Mouse (Mus musculus) midbrain, embryonic 15.5 days (tissue): ENCODE results near the gene Ffar3. TPM values are rescaled to one million over a fixed set of nuclear protein-coding genes. Genes with fewer than 3 reads are reported as not detected.

Experiments used
- ATAC-seq: fragments of 200-750 bp; cut with Nextera tagmentation; replicated peaks from 2 replicates; pipeline ENCODE4 v1.8.0; 2017; ENCODE audit warnings: moderate TSS enrichment
- H3K27ac ChIP-seq: fragments of 300-500 bp; sonication (generic); 2 replicates; pipeline ENCODE4 v1.5.1; 2015; ENCODE audit warnings: mild to moderate bottlenecking, inconsistent platforms
- H3K27me3 ChIP-seq: fragments of 300-500 bp; sonication (generic); replicated peaks from 2 replicates; pipeline ENCODE4 v1.6.1; 2015; ENCODE audit warnings: inconsistent platforms
- H3K36me3 ChIP-seq: fragments of 300-500 bp; sonication (generic); replicated peaks from 2 replicates; pipeline ENCODE4 v1.6.1; 2015; ENCODE audit warnings: inconsistent platforms
- H3K4me1 ChIP-seq: fragments of 300-500 bp; sonication (generic); 2 replicates; pipeline ENCODE4 v1.6.1; 2015; ENCODE audit warnings: inconsistent platforms
- H3K4me2 ChIP-seq: fragments of 300-500 bp; sonication (generic); 2 replicates; pipeline ENCODE4 v1.6.1; 2015; ENCODE audit warnings: inconsistent platforms, mild to moderate bottlenecking, moderate library complexity
- H3K4me3 ChIP-seq: fragments of 300-500 bp; sonication (generic); 2 replicates; pipeline ENCODE4 v1.5.1; 2015; ENCODE audit warnings: mild to moderate bottlenecking, inconsistent platforms
- H3K9ac ChIP-seq: fragments of 300-500 bp; sonication (generic); 2 replicates; pipeline ENCODE4 v1.6.1; 2015; ENCODE audit warnings: mild to moderate bottlenecking, inconsistent platforms
- H3K9me3 ChIP-seq: fragments of 300-500 bp; sonication (generic); 2 replicates; pipeline ENCODE4 v1.6.1; 2016; ENCODE audit warnings: inconsistent platforms
- WGBS: fragments of 180-500 bp; shearing (Covaris S2); methylation state at CpG from one replicate; pipeline ENCODE4 v1.1.7; 2015; ENCODE audit warnings: mixed read lengths; 5-methylcytosine and 5-hydroxymethylcytosine counted together
- polyA plus RNA-seq: library from polyadenylated mRNA; unstranded; fragments of >200 nt; fragmentation: Nextera tagmentation; extraction: Ambion mirVana; gene quantifications from 2 replicates; pipeline ENCODE4 v1.2.1, GENCODE M21; 2015

The Ffar3 gene
- polyA plus RNA-seq = not detected in 2 replicates

- H3K27me3 ChIP-seq = no peaks in the 10 kb centered on the region
- 85% methylated on average over 6 of the region's 6 CpGs for WGBS
- H3K9ac ChIP-seq = no peak within 1 kb of the TSS
- H3K36me3 ChIP-seq = no peaks in the 10 kb centered on the region
- H3K27ac ChIP-seq = no peak within 1 kb of the TSS
- no peaks in the 10 kb centered on the region for H3K9me3 ChIP-seq
- H3K4me2 ChIP-seq = no peak within 1 kb of the TSS
- H3K4me1 ChIP-seq = no peaks in the 10 kb centered on the region
- H3K4me3 ChIP-seq = no peak within 1 kb of the TSS
- no peak for ATAC-seq
Observed at GRCm38 (mm10) chr7:30856078-30856477, at the start of gene Ffar3. Ffar3 (minus strand) TSS chr7:30856178.

- Histone ChIP-seq H3K4me2 (no peak overlapping the region), H3K9ac (no peak overlapping the region), H3K9me3 (no peaks in the 10 kb centered on the region), H3K27me3 (peaks cover 4% of the 10 kb centered on the region), H3K4me1 (peaks cover 11% of the 10 kb centered on the region), H3K4me3 (no peak overlapping the region), H3K36me3 (no peaks in the 10 kb centered on the region), H3K27ac (no peak overlapping the region)
- no peak for ATAC-seq
- 57% methylated on average over 4 of the region's 4 CpGs for WGBS
Observed at GRCm38 (mm10) chr7:30904042-30904441, 48.1 kb upstream of the Ffar3 start.

- Histone ChIP-seq H3K9me3 (no peaks in the 10 kb centered on the region), H3K27ac (no peak overlapping the region), H3K4me2 (no peak overlapping the region), H3K27me3 (no peaks in the 10 kb centered on the region), H3K36me3 (no peaks in the 10 kb centered on the region), H3K9ac (no peak overlapping the region), H3K4me1 (no peaks in the 10 kb centered on the region), H3K4me3 (no peak overlapping the region)
- WGBS = 95% methylated on average over 3 of the region's 3 CpGs
- no peak for ATAC-seq
Observed at GRCm38 (mm10) chr7:30895217-30895616, 39.2 kb upstream of the Ffar3 start.

- H3K4me2 ChIP-seq = no peak overlapping the region
- WGBS = 83% methylated on average over 3 of the region's 3 CpGs
- no peaks in the 10 kb centered on the region for H3K4me1 ChIP-seq
- H3K9ac ChIP-seq = no peak overlapping the region
- H3K27ac ChIP-seq = no peak overlapping the region
- no peak overlapping the region for H3K4me3 ChIP-seq
- no peaks in the 10 kb centered on the region for H3K36me3 ChIP-seq
- no peaks in the 10 kb centered on the region for H3K27me3 ChIP-seq
- no peak for ATAC-seq
- no peaks in the 10 kb centered on the region for H3K9me3 ChIP-seq
Observed at GRCm38 (mm10) chr7:30892515-30892914, 36.5 kb upstream of the Ffar3 start.

GRCm38 (mm10) chr7:30891746-30892145, 35.8 kb upstream of the Ffar3 start:
- no peak for ATAC-seq
- whole genome bisulfite sequencing = 84% methylated on average over 9 of the region's 9 CpGs
- H3K4me3 ChIP-seq = no peak overlapping the region
- no peaks in the 10 kb centered on the region for H3K27me3 ChIP-seq
- no peak overlapping the region for H3K9ac ChIP-seq
- H3K27ac ChIP-seq = no peak overlapping the region
- H3K4me2 ChIP-seq = no peak overlapping the region
- no peaks in the 10 kb centered on the region for H3K4me1 ChIP-seq
- no peaks in the 10 kb centered on the region for H3K36me3 ChIP-seq
- H3K9me3 ChIP-seq = no peaks in the 10 kb centered on the region

- Histone ChIP-seq H3K36me3 (no peaks in the 10 kb centered on the region), H3K9ac (no peak overlapping the region), H3K4me1 (no peaks in the 10 kb centered on the region), H3K27ac (no peak overlapping the region), H3K27me3 (no peaks in the 10 kb centered on the region), H3K4me3 (no peak overlapping the region), H3K9me3 (no peaks in the 10 kb centered on the region), H3K4me2 (no peak overlapping the region)
- 83% methylated on average over 2 of the region's 2 CpGs for WGBS
- ATAC-seq = no peak
Observed at GRCm38 (mm10) chr7:30890681-30891080, 34.7 kb upstream of the Ffar3 start.

- WGBS = 85% methylated on average over 7 of the region's 7 CpGs
- H3K4me3 ChIP-seq = no peak overlapping the region
- no peaks in the 10 kb centered on the region for H3K36me3 ChIP-seq
- H3K9ac ChIP-seq = no peak overlapping the region
- ATAC-seq = no peak
- H3K27me3 ChIP-seq = no peaks in the 10 kb centered on the region
- no peak overlapping the region for H3K4me2 ChIP-seq
- H3K9me3 ChIP-seq = no peaks in the 10 kb centered on the region
- H3K4me1 ChIP-seq = no peaks in the 10 kb centered on the region
- no peak overlapping the region for H3K27ac ChIP-seq
Observed at GRCm38 (mm10) chr7:30888786-30889185, 32.8 kb upstream of the Ffar3 start.

GRCm38 (mm10) chr7:30887568-30888188, 31.7 kb upstream of the Ffar3 start:
- no peak overlapping the region for H3K4me3 ChIP-seq
- no peak overlapping the region for H3K4me2 ChIP-seq
- H3K4me1 ChIP-seq = no peaks in the 10 kb centered on the region
- WGBS = 86% methylated on average over 14 of the region's 14 CpGs
- no peak overlapping the region for H3K27ac ChIP-seq
- H3K9me3 ChIP-seq = no peaks in the 10 kb centered on the region
- no peak for ATAC-seq
- H3K27me3 ChIP-seq = no peaks in the 10 kb centered on the region
- H3K9ac ChIP-seq = no peak overlapping the region
- H3K36me3 ChIP-seq = no peaks in the 10 kb centered on the region

GRCm38 (mm10) chr7:30886852-30887251, 30.9 kb upstream of the Ffar3 start:
- no peak overlapping the region for H3K9ac ChIP-seq
- no peaks in the 10 kb centered on the region for H3K36me3 ChIP-seq
- no peak overlapping the region for H3K4me3 ChIP-seq
- 84% methylated on average over 4 of the region's 4 CpGs for WGBS
- H3K27me3 ChIP-seq = no peaks in the 10 kb centered on the region
- H3K27ac ChIP-seq = no peak overlapping the region
- no peak overlapping the region for H3K4me2 ChIP-seq
- no peak for ATAC-seq
- H3K9me3 ChIP-seq = no peaks in the 10 kb centered on the region
- no peaks in the 10 kb centered on the region for H3K4me1 ChIP-seq

- H3K9me3 ChIP-seq = no peaks in the 10 kb centered on the region
- H3K27me3 ChIP-seq = no peaks in the 10 kb centered on the region
- no peak for ATAC-seq
- H3K9ac ChIP-seq = no peak overlapping the region
- H3K27ac ChIP-seq = no peak overlapping the region
- H3K4me1 ChIP-seq = no peaks in the 10 kb centered on the region
- H3K4me3 ChIP-seq = no peak overlapping the region
- no peaks in the 10 kb centered on the region for H3K36me3 ChIP-seq
- no peak overlapping the region for H3K4me2 ChIP-seq
Observed at GRCm38 (mm10) chr7:30884047-30884446, 28.1 kb upstream of the Ffar3 start.

GRCm38 (mm10) chr7:30881367-30881766, 25.4 kb upstream of the Ffar3 start:
- WGBS = 79% methylated on average over 3 of the region's 3 CpGs
- Histone ChIP-seq H3K4me3 (no peak overlapping the region), H3K36me3 (no peaks in the 10 kb centered on the region), H3K27ac (no peak overlapping the region), H3K4me1 (no peaks in the 10 kb centered on the region), H3K4me2 (no peak overlapping the region), H3K27me3 (no peaks in the 10 kb centered on the region), H3K9me3 (no peaks in the 10 kb centered on the region), H3K9ac (no peak overlapping the region)
- no peak for ATAC-seq

GRCm38 (mm10) chr7:30880176-30880575, 24.2 kb upstream of the Ffar3 start, which contains the start of gene Cd22:
Cd22 (minus strand) TSS chr7:30880342.
- no peak within 1 kb of the TSS for H3K4me3 ChIP-seq
- H3K36me3 ChIP-seq = no peaks in the 10 kb centered on the region
- no peak within 1 kb of the TSS for H3K4me2 ChIP-seq
- no peak for ATAC-seq
- no peak within 1 kb of the TSS for H3K27ac ChIP-seq
- no peak within 1 kb of the TSS for H3K9ac ChIP-seq
- H3K27me3 ChIP-seq = no peaks in the 10 kb centered on the region
- WGBS = 74% methylated on average over 7 of the region's 7 CpGs
- H3K9me3 ChIP-seq = no peaks in the 10 kb centered on the region
- H3K4me1 ChIP-seq = no peaks in the 10 kb centered on the region

GRCm38 (mm10) chr7:30878950-30879349, 23.0 kb upstream of the Ffar3 start:
- no peak for ATAC-seq
- H3K27ac ChIP-seq = no peak overlapping the region
- no peak overlapping the region for H3K9ac ChIP-seq
- no peaks in the 10 kb centered on the region for H3K9me3 ChIP-seq
- no peak overlapping the region for H3K4me3 ChIP-seq
- H3K36me3 ChIP-seq = no peaks in the 10 kb centered on the region
- no peaks in the 10 kb centered on the region for H3K27me3 ChIP-seq
- 81% methylated on average over 6 of the region's 6 CpGs for WGBS
- H3K4me1 ChIP-seq = no peaks in the 10 kb centered on the region
- no peak overlapping the region for H3K4me2 ChIP-seq
